Mouse (Mus musculus): ENCODE measurements around the gene Sorcs3. TPM values are rescaled to one million over a fixed set of nuclear protein-coding genes. Genes with fewer than 3 reads are reported as not detected.

The Sorcs3 gene
- polyA plus RNA-seq, 1 experiment, result 1.1 TPM

- Histone ChIP-seq H3K27ac (ENCODE audit: control insufficient read depth, insufficient read depth, low read depth, low read length, poor library complexity) (no peak overlapping the region), H3K4me3 (replicated peaks; ENCODE audit: control insufficient read depth, low read depth, low read length) (no peak overlapping the region), H3K4me1 (ENCODE audit: control insufficient read depth, insufficient read depth, low read length) (no peaks in the 10 kb centered on the region)
- TF ChIP-seq POLR2A (IDR thresholded peaks at IDR 0.05; ENCODE audit: borderline replicate concordance, control insufficient read depth, low read depth, low read length) (no peak), CTCF (IDR thresholded peaks at IDR 0.05; ENCODE audit: control insufficient read depth, insufficient read depth, low read length) (no peak)
- WGBS, result 87% methylated on average over 6 of the region's 6 CpGs
Measured at GRCm38 (mm10) chr19:48660201-48660600, 454.4 kb downstream of the Sorcs3 start.

- 93% methylated on average over 1 of the region's 1 CpGs for WGBS
- H3K4me1 ChIP-seq (ENCODE audit: control insufficient read depth, insufficient read depth, low read length), result no peaks in the 10 kb centered on the region
- TF ChIP-seq CTCF (IDR thresholded peaks at IDR 0.05; ENCODE audit: control insufficient read depth, insufficient read depth, low read length) (no peak), POLR2A (IDR thresholded peaks at IDR 0.05; ENCODE audit: borderline replicate concordance, control insufficient read depth, low read depth, low read length) (no peak)
Measured at GRCm38 (mm10) chr19:48679896-48680295, 474.1 kb downstream of the Sorcs3 start.

GRCm38 (mm10) chr19:48682485-48682884, 476.7 kb downstream of the Sorcs3 start:
- Histone ChIP-seq H3K27ac (ENCODE audit: control insufficient read depth, insufficient read depth, low read depth, low read length, poor library complexity) (no peak overlapping the region), H3K4me1 (ENCODE audit: control insufficient read depth, insufficient read depth, low read length) (no peaks in the 10 kb centered on the region), H3K4me3 (replicated peaks; ENCODE audit: control insufficient read depth, low read depth, low read length) (no peak overlapping the region)
- WGBS, result 73% methylated on average over 3 of the region's 3 CpGs
- no peak for TF ChIP-seq CTCF (IDR thresholded peaks at IDR 0.05; ENCODE audit: control insufficient read depth, insufficient read depth, low read length)
- no peak for TF ChIP-seq POLR2A (IDR thresholded peaks at IDR 0.05; ENCODE audit: borderline replicate concordance, control insufficient read depth, low read depth, low read length)

More at GRCm38 (mm10) chr19:48679896-48680295, 474.1 kb downstream of the Sorcs3 start:
- Histone ChIP-seq H3K27ac (ENCODE audit: control insufficient read depth, insufficient read depth, low read depth, low read length, poor library complexity) (no peak overlapping the region), H3K4me3 (replicated peaks; ENCODE audit: control insufficient read depth, low read depth, low read length) (no peak overlapping the region)

GRCm38 (mm10) chr19:48686369-48686768, 480.5 kb downstream of the Sorcs3 start:
- 82% methylated on average over 2 of the region's 2 CpGs for WGBS
- Histone ChIP-seq H3K4me1 (ENCODE audit: control insufficient read depth, insufficient read depth, low read length) (no peaks in the 10 kb centered on the region), H3K27ac (ENCODE audit: control insufficient read depth, insufficient read depth, low read depth, low read length, poor library complexity) (no peak overlapping the region), H3K4me3 (replicated peaks; ENCODE audit: control insufficient read depth, low read depth, low read length) (no peak overlapping the region)
- TF ChIP-seq POLR2A (IDR thresholded peaks at IDR 0.05; ENCODE audit: borderline replicate concordance, control insufficient read depth, low read depth, low read length) (no peak), CTCF (IDR thresholded peaks at IDR 0.05; ENCODE audit: control insufficient read depth, insufficient read depth, low read length) (no peak)

- WGBS, result 64% methylated on average over 6 of the region's 6 CpGs
- H3K4me3 ChIP-seq (replicated peaks; ENCODE audit: control insufficient read depth, low read depth, low read length), result no peak overlapping the region
- H3K4me1 ChIP-seq (ENCODE audit: control insufficient read depth, insufficient read depth, low read length), result no peaks in the 10 kb centered on the region
- TF ChIP-seq POLR2A (IDR thresholded peaks at IDR 0.05; ENCODE audit: borderline replicate concordance, control insufficient read depth, low read depth, low read length) (no peak), CTCF (IDR thresholded peaks at IDR 0.05; ENCODE audit: control insufficient read depth, insufficient read depth, low read length) (no peak)
- no peak overlapping the region for H3K27ac ChIP-seq (ENCODE audit: control insufficient read depth, insufficient read depth, low read depth, low read length, poor library complexity)
Measured at GRCm38 (mm10) chr19:48700111-48700658, 494.4 kb downstream of the Sorcs3 start.

GRCm38 (mm10) chr19:48703763-48704162, 497.9 kb downstream of the Sorcs3 start:
- no peak overlapping the region for H3K27ac ChIP-seq (ENCODE audit: control insufficient read depth, insufficient read depth, low read depth, low read length, poor library complexity)
- no peak overlapping the region for H3K4me3 ChIP-seq (replicated peaks; ENCODE audit: control insufficient read depth, low read depth, low read length)
- TF ChIP-seq CTCF (IDR thresholded peaks at IDR 0.05; ENCODE audit: control insufficient read depth, insufficient read depth, low read length) (no peak), POLR2A (IDR thresholded peaks at IDR 0.05; ENCODE audit: borderline replicate concordance, control insufficient read depth, low read depth, low read length) (no peak)
- 79% methylated on average over 2 of the region's 2 CpGs for WGBS
- H3K4me1 ChIP-seq (ENCODE audit: control insufficient read depth, insufficient read depth, low read length), result no peaks in the 10 kb centered on the region

- no peak overlapping the region for H3K4me3 ChIP-seq (replicated peaks; ENCODE audit: control insufficient read depth, low read depth, low read length)
- no peak for TF ChIP-seq CTCF (IDR thresholded peaks at IDR 0.05; ENCODE audit: control insufficient read depth, insufficient read depth, low read length)
- no peak for TF ChIP-seq POLR2A (IDR thresholded peaks at IDR 0.05; ENCODE audit: borderline replicate concordance, control insufficient read depth, low read depth, low read length)
- WGBS, result 40% methylated on average over 1 of the region's 1 CpGs
- H3K4me1 ChIP-seq (ENCODE audit: control insufficient read depth, insufficient read depth, low read length), result no peaks in the 10 kb centered on the region
- no peak overlapping the region for H3K27ac ChIP-seq (ENCODE audit: control insufficient read depth, insufficient read depth, low read depth, low read length, poor library complexity)
Measured at GRCm38 (mm10) chr19:48706267-48706923, 500.6 kb downstream of the Sorcs3 start.

- Histone ChIP-seq H3K4me3 (replicated peaks; ENCODE audit: control insufficient read depth, low read depth, low read length) (no peak overlapping the region), H3K27ac (ENCODE audit: control insufficient read depth, insufficient read depth, low read depth, low read length, poor library complexity) (no peak overlapping the region), H3K4me1 (ENCODE audit: control insufficient read depth, insufficient read depth, low read length) (no peaks in the 10 kb centered on the region)
- WGBS, result 53% methylated on average over 1 of the region's 1 CpGs
- no peak for TF ChIP-seq CTCF (IDR thresholded peaks at IDR 0.05; ENCODE audit: control insufficient read depth, insufficient read depth, low read length)
- no peak for TF ChIP-seq POLR2A (IDR thresholded peaks at IDR 0.05; ENCODE audit: borderline replicate concordance, control insufficient read depth, low read depth, low read length)
Measured at GRCm38 (mm10) chr19:48706924-48707320, 501.1 kb downstream of the Sorcs3 start.
